Mouse (Mus musculus) brown adipose tissue, adult 24 weeks (tissue): ENCODE measurements at regions not wholly inside any gene's neighbourhood (a gene's known extent, or its start where the extent isn't known, plus 50 kb on each side); places are given as distances from the start of the nearest gene placed in this dataset.
"Not testable (repeated sequence)": the region's sequence is repeated elsewhere in the genome, so short reads cannot be mapped to it uniquely, and the experiment has no call there.

Experiments
- H3K27ac ChIP-seq: fragments of 200-500 bp; replicated peaks from 2 replicates; pipeline ENCODE4 v1.5.1; 2012; ENCODE audit warnings: low read depth, mild to moderate bottlenecking, low read length
- H3K4me1 ChIP-seq: fragments of 200-500 bp; 2 replicates; pipeline ENCODE4 v1.6.1; 2012; ENCODE audit warnings: low read length, mixed read lengths; ENCODE audit not compliant: control insufficient read depth, insufficient read depth, insufficient read length
- H3K4me3 ChIP-seq: fragments of 200-500 bp; 2 replicates; pipeline ENCODE4 v1.5.1; 2012; ENCODE audit warnings: low read depth, mild to moderate bottlenecking, low read length, moderate library complexity; ENCODE audit not compliant: insufficient read depth

GRCm38 (mm10) chr5:64587895-64588738, 215.1 kb upstream of the Klf3 start:
- Histone ChIP-seq H3K4me3 (no peak overlapping the region), H3K27ac (no peak overlapping the region), H3K4me1 (no peaks in the 10 kb centered on the region)

DNA sequence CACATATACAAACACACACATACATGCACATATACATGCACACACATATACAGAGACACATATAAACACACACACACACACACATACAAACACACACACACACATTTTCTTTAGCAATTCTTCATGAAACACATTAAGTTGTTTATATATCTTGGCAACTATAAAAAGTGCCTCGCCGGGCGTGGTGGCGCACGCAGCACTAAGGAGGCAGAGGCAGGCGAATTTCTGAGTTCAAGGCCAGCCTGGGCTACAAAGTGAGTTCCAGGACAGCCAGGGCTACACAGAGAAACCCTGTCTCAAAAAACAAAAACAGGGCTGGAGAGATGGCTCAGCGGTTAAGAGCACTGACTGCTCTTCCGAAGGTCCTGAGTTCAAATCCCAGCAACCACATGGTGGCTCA, 214.4 kb upstream of the Klf3 start:
- H3K4me1 ChIP-seq, H3K4me3 ChIP-seq, H3K27ac ChIP-seq: not testable (repeated sequence)

GRCm38 (mm10) chr5:64590036-64590435, 213.2 kb upstream of the Klf3 start:
- H3K27ac ChIP-seq, result no peak overlapping the region
- H3K4me3 ChIP-seq, result no peak overlapping the region
- H3K4me1 ChIP-seq, result no peaks in the 10 kb centered on the region; the same call in 1 of the 2 replicates

- Histone ChIP-seq H3K4me3 (no peak overlapping the region), H3K27ac (no peak overlapping the region), H3K4me1 (peaks cover 1% of the 10 kb centered on the region; the same call in 1 of the 2 replicates)
Observed at GRCm38 (mm10) chr5:64590747-64591146, 212.4 kb upstream of the Klf3 start.

- peaks cover 3% of the 10 kb centered on the region; the same call in 1 of the 2 replicates for H3K4me1 ChIP-seq
- H3K4me3 ChIP-seq, result no peak overlapping the region
- no peak overlapping the region for H3K27ac ChIP-seq
Observed at GRCm38 (mm10) chr5:64591792-64592191, 211.4 kb upstream of the Klf3 start.

- H3K27ac ChIP-seq, result no peak overlapping the region
- H3K4me3 ChIP-seq, result no peak overlapping the region
- H3K4me1 ChIP-seq, result peaks cover 20% of the 10 kb centered on the region
Observed at GRCm38 (mm10) chr5:64595220-64595619, 208.0 kb upstream of the Klf3 start.

DNA sequence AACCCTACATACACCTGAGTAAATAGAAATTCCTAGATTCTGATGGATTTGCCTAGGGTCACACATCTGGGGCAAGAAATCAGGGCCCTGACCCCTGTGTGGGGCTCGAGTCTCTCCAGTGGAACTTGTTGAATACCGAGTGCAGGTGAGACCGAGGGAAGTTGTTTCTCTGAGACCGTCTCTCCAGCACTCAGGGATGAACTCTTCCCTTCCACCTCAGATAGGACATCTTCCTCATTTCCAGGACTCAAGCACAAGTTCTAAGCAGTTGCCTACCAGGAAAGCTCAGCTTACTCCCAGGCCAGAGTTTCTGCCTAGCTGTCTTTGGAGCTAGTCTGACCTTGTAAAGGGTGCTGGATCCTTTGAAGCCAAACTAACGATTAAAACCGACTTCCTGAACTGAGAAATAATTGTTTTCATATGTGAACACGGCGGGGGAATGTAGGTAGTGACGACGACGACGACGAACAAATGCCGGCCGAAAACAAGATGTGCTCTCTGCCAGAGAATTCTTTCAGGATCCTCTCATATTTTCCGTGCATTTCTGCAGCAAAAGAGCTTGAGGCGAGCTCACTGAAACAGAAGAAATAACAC, 207.3 kb upstream of the Klf3 start:
- peaks cover 23% of the 10 kb centered on the region for H3K4me1 ChIP-seq
- peak overlapping the region; percentile 21 for H3K27ac ChIP-seq
- no peak overlapping the region for H3K4me3 ChIP-seq

DNA sequence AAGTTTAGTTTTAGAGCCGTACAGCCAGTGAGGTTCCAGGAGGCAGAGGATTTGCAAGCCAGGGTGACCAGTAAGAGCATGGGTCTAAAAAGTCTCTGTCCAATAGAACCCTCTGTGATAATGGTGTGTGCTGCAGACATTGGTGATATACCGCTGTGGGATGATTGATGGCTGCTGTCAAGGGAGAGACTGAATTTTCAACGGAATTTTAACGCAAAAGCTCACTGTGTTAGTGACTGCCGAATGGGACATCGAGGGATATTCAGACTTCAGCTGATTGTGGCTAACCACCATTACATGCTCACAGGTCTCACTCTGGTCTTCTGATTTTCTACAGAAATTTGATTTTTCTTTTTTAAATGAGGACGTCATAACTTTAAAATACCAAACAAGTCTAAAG, 206.2 kb upstream of the Klf3 start:
- Histone ChIP-seq H3K4me3 (no peak overlapping the region), H3K4me1 (peaks cover 23% of the 10 kb centered on the region), H3K27ac (no peak overlapping the region)

GRCm38 (mm10) chr5:64597451-64597850, 205.7 kb upstream of the Klf3 start:
- Histone ChIP-seq H3K4me3 (no peak overlapping the region), H3K4me1 (peaks cover 23% of the 10 kb centered on the region), H3K27ac (no peak overlapping the region)

- Histone ChIP-seq H3K4me3 (no peak overlapping the region), H3K4me1 (peaks cover 23% of the 10 kb centered on the region), H3K27ac (peak overlapping the region; percentile 84)
Observed at GRCm38 (mm10) chr5:64598606-64599005, 204.6 kb upstream of the Klf3 start.

DNA sequence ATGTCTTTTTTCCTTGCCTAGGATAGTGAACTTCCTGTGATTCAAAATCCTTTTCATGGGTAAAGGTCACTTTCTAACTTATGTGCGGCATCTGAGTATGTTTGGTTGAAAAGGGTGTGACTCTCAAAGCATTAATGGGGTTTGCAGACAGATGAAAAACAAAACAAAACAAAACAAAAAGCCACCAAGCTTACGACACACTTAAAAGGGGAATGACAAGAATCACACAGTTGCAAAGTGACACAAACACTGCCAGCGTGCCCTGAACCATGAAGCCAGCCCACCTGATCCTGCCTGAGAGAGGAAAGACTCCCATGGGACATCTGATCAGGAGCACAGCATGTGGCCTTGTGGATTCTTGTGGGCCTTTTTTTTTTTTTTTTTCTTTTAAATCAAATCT, 204.2 kb upstream of the Klf3 start:
- peaks cover 23% of the 10 kb centered on the region for H3K4me1 ChIP-seq
- H3K4me3 ChIP-seq, result no peak overlapping the region
- H3K27ac ChIP-seq, result peak overlapping the region; percentile 63

DNA sequence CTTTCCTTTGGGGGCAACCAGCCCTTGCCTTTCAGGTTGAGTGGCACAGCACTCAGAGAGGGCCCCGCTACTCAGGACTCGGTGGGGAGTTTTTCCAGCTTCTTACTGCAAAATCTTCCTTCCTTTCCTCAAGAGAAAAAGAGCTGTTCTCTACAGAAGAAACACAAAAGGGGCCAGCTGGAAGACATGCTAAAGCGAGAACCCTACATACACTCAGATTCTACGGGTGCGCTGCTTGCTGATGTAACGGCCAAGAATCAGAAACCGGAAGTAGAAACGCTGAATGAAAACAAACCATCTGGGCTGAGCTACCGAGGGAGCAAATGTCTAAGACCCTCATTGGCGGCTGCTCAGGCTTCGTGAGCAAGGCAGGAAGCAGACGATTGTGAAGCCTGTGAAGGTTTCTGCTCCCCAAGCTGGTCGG, 203.3 kb upstream of the Klf3 start:
- peak overlapping the region; percentile 29 for H3K4me3 ChIP-seq
- peak overlapping the region; percentile 63 for H3K27ac ChIP-seq
- H3K4me1 ChIP-seq, result peaks cover 23% of the 10 kb centered on the region

DNA sequence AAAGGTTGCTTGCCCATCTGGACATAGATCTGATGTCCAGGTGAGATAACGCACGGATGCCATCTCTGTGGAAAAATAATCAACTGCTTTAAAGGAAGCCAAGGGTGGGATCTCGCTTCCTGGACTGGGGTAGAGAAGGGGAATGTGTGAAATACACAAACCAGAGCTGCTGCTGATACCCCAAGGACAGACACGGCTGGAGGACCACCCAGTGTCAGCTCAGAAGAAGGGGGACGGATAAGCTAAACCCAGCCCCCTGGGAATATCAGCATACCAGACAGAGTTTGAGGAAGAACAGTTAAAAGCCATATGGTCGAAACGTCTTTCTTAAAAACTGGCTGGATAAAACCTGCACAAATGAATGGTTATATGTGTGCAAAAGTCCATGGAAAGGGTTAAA, 202.8 kb upstream of the Klf3 start:
- Histone ChIP-seq H3K27ac (no peak overlapping the region), H3K4me1 (peaks cover 23% of the 10 kb centered on the region), H3K4me3 (no peak overlapping the region)

GRCm38 (mm10) chr5:64600811-64601210, 202.4 kb upstream of the Klf3 start:
- H3K4me3 ChIP-seq, result no peak overlapping the region
- no peak overlapping the region for H3K27ac ChIP-seq
- H3K4me1 ChIP-seq, result peaks cover 21% of the 10 kb centered on the region

- Histone ChIP-seq H3K27ac (no peak overlapping the region), H3K4me3 (no peak overlapping the region), H3K4me1 (peaks cover 19% of the 10 kb centered on the region)
Observed at GRCm38 (mm10) chr5:64601285-64601684, 201.9 kb upstream of the Klf3 start.

- Histone ChIP-seq H3K27ac (no peak overlapping the region), H3K4me1 (peaks cover 19% of the 10 kb centered on the region), H3K4me3 (no peak overlapping the region)
Observed at GRCm38 (mm10) chr5:64601832-64602231, 201.4 kb upstream of the Klf3 start.
